Mouse (Mus musculus) forebrain, embryonic 13.5 days (tissue): ENCODE data around the gene Igdcc4. TPM values are rescaled to one million over a fixed set of nuclear protein-coding genes. Genes with fewer than 3 reads are reported as not detected.
A peak's percentile ranks its signal among the peaks of the same experiment; 100 is the strongest.

Experiments used
- ATAC-seq: fragments of 200-750 bp; cut with Nextera tagmentation; 2 replicates; pipeline ENCODE4 v1.8.0; 2017
- H3K27ac ChIP-seq: fragments of 300-500 bp; sonication (generic); 2 replicates; pipeline ENCODE4 v1.5.1; 2015; ENCODE audit warnings: inconsistent platforms, mild to moderate bottlenecking, moderate library complexity
- H3K27me3 ChIP-seq: fragments of 300-500 bp; sonication (generic); 2 replicates; pipeline ENCODE4 v1.6.1; 2015; ENCODE audit warnings: mild to moderate bottlenecking, inconsistent platforms
- H3K36me3 ChIP-seq: fragments of 300-500 bp; sonication (generic); 2 replicates; pipeline ENCODE4 v1.6.1; 2015; ENCODE audit warnings: mild to moderate bottlenecking, inconsistent platforms; ENCODE audit not compliant: poor library complexity, severe bottlenecking
- H3K4me1 ChIP-seq: fragments of 300-500 bp; sonication (generic); 2 replicates; pipeline ENCODE4 v1.6.1; 2015; ENCODE audit warnings: inconsistent platforms
- H3K4me2 ChIP-seq: fragments of 300-500 bp; sonication (generic); 2 replicates; pipeline ENCODE4 v1.6.1; 2015; ENCODE audit warnings: inconsistent platforms, mild to moderate bottlenecking, moderate library complexity
- H3K4me3 ChIP-seq: fragments of 300-500 bp; sonication (generic); 2 replicates; pipeline ENCODE4 v1.5.1; 2015; ENCODE audit warnings: mild to moderate bottlenecking, inconsistent platforms
- H3K9ac ChIP-seq: fragments of 300-500 bp; sonication (generic); 2 replicates; pipeline ENCODE4 v1.6.1; 2015; ENCODE audit warnings: mild to moderate bottlenecking, inconsistent platforms
- H3K9me3 ChIP-seq: fragments of 300-500 bp; sonication (generic); replicated peaks from 2 replicates; pipeline ENCODE4 v1.6.1; 2016; ENCODE audit warnings: inconsistent platforms
- WGBS: fragments of 180-500 bp; shearing (Covaris S2); methylation state at CpG from one replicate; pipeline ENCODE4 v1.1.7; 2015; 5-methylcytosine and 5-hydroxymethylcytosine counted together
- polyA plus RNA-seq: library from polyadenylated mRNA; unstranded; fragments of >200 nt; fragmentation: Nextera tagmentation; extraction: Ambion mirVana; gene quantifications from 2 replicates; pipeline ENCODE4 v1.2.1, GENCODE M21; 2015

The Igdcc4 gene
- polyA plus RNA-seq, 1 experiment from 2014 or later: 10.5 TPM

DNA sequence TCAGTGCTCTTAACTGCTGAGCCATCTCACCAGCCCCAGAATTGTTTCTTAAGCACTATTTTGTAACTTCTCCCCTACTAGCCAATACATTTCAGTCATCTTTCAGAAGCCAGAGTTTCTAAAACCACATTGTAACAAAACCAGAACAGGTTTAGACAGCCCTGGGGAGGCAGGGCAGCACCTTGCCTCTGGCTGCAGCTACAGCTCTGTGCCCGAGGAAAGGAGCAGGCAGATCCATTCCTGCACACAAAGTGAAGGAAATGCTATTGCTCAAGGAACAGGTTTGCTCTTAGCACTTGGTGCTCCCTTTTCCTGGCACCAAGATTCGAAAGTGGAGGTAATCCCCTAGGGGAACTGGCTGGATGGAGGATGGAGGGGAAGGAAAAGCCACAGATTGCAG is 16.2 kb downstream of the Igdcc4 start:
- Histone ChIP-seq H3K27ac (no peak overlapping the region), H3K4me2 (no peak overlapping the region), H3K4me3 (no peak overlapping the region), H3K36me3 (peaks cover 26% of the 10 kb centered on the region), H3K9me3 (no peaks in the 10 kb centered on the region), H3K27me3 (0 out of 2 replicates have a peak, but pooled peaks cover 8% of the 10 kb centered on the region), H3K9ac (no peak overlapping the region), H3K4me1 (0 out of 2 replicates have a peak, but pooled peaks cover 3% of the 10 kb centered on the region)
- 74% methylated on average over 2 of the region's 2 CpGs for WGBS
- ATAC-seq: no peak

DNA sequence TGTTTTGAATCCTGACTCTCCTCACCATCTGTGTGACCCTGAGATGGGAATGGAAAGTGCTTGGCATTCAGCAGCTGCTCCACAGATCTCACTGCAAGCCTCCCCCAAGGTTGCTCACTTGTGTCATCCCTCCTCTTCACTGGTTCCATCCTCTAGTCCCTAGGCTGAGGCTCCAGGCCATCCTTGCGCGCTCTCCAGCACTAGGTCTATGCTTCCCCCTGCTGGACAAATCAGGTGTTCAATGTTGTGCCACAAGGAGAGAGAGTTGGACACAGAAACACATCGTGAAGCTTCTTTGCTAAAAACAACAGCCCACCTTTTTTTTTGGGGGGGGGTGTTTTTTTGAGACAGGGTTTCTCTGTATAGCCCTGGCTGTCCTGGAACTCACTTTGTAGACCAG is 19.6 kb downstream of the Igdcc4 start:
- Histone ChIP-seq H3K4me3 (no peak overlapping the region), H3K9ac (no peak overlapping the region), H3K27me3 (peaks cover 16% of the 10 kb centered on the region; the same call in 1 of the 2 replicates), H3K9me3 (no peaks in the 10 kb centered on the region), H3K36me3 (peaks cover 31% of the 10 kb centered on the region), H3K4me2 (no peak overlapping the region), H3K27ac (0 out of 2 replicates have a peak overlapping the region, but pooled peaks have one; percentile 15), H3K4me1 (peaks cover 14% of the 10 kb centered on the region)
- peak; percentile 75 for ATAC-seq
- WGBS: 4% methylated on average over 3 of the region's 3 CpGs

DNA sequence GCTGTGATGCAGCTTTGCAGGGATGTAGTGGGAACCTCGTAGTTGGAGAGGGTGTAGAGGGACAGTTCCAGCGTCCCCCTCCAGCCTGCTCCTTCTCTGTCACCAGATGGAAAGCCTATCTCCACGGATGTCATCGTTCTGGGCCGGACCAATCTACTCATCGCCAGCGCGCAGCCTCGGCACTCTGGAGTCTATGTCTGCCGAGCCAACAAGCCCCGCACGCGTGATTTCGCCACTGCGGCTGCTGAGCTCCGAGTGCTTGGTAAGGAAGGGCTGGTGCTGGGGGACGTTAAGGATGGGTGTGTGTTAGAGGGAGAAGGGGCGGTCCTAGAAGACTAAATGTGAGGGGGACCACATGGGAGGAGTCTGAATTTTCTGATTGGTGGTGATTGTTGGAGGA is 21.3 kb downstream of the Igdcc4 start:
- H3K4me1 ChIP-seq: peaks cover 14% of the 10 kb centered on the region
- peaks cover 29% of the 10 kb centered on the region for H3K36me3 ChIP-seq
- 0 out of 2 replicates have a peak, but pooled peaks have one; percentile 22 for ATAC-seq
- H3K4me2 ChIP-seq: peak overlapping the region; percentile 30; the same call in 1 of the 2 replicates
- peaks cover 16% of the 10 kb centered on the region; the same call in 1 of the 2 replicates for H3K27me3 ChIP-seq
- peak overlapping the region; percentile 43; the same call in 1 of the 2 replicates for H3K9ac ChIP-seq
- no peak overlapping the region for H3K27ac ChIP-seq
- no peaks in the 10 kb centered on the region for H3K9me3 ChIP-seq
- 19% methylated on average over 18 of the region's 18 CpGs for WGBS
- no peak overlapping the region for H3K4me3 ChIP-seq

DNA sequence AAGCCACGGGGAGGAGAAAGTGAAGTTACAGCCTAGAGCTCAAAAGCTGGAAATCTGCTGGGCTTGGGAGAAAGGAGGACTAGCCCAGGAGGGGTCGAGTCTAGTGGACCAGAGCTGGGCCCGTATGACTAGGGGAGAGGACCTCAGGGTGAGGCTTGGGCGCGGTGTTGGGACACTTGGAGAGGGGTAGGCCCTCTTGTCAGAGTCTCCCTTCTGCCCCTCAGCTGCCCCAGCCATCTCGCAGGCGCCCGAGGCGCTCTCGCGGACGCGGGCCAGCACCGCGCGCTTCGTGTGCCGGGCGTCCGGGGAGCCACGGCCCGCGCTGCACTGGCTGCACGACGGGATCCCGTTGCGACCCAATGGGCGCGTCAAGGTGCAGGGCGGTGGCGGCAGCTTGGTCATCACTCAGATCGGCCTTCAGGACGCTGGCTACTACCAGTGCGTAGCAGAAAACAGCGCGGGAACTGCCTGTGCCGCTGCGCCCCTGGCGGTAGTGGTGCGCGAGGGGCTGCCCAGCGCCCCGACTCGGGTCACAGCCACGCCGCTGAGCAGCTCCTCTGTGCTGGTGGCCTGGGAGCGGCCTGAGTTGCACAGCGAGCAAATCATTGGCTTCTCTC is 22.4 kb downstream of the Igdcc4 start:
- H3K4me2 ChIP-seq: peak overlapping the region; percentile 87
- WGBS: 5% methylated on average over 45 of the region's 48 CpGs

DNA sequence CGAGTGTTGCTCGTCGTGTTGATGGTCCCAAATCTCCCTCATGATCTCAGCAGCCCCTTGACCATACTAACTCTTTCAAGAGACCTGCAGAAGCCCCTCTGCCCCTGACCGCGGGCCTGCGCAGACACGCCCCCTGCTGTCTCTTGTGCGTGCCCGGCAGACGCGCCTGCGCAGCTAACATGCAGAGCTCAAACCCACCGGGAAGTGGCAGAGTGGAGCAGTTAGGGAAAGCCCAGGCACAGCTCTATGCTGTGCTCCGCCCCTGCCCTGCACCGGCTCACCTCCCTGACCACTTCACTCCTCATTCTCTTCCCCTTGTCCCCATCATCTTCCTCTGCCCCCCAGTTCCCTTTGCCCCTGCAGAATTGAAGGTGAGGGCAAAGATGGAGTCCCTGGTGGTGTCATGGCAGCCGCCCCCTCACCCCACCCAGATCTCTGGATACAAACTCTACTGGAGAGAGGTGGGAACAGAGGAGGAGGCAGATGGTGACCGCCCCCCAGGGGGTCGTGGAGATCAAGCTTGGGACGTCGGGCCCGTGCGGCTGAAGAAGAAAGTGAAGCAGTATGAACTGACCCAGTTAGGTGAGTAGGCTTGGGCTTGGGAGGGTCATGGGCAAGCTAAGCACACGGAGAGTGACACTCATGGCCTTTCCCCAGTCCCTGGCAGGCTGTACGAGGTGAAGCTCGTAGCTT is 27.0 kb downstream of the Igdcc4 start:
- H3K27ac ChIP-seq: no peak overlapping the region
- H3K9ac ChIP-seq: no peak overlapping the region
- 9% methylated on average over 25 of the region's 25 CpGs for WGBS
- no peaks in the 10 kb centered on the region for H3K9me3 ChIP-seq
- peaks cover 36% of the 10 kb centered on the region for H3K36me3 ChIP-seq
- peaks cover 2% of the 10 kb centered on the region; the same call in 1 of the 2 replicates for H3K27me3 ChIP-seq
- H3K4me2 ChIP-seq: 0 out of 2 replicates have a peak overlapping the region, but pooled peaks have one; percentile 1
- no peak overlapping the region for H3K4me3 ChIP-seq
- ATAC-seq: peak; percentile 36; the same call in 1 of the 2 replicates
- peaks cover 16% of the 10 kb centered on the region for H3K4me1 ChIP-seq

More for the DNA sequence above, 22.4 kb downstream of the Igdcc4 start:
- H3K9ac ChIP-seq: peak overlapping the region; percentile 72
- peaks cover 20% of the 10 kb centered on the region for H3K4me1 ChIP-seq
- H3K9me3 ChIP-seq: no peaks in the 10 kb centered on the region
- peak overlapping the region; percentile 45 for H3K4me3 ChIP-seq
- no peak overlapping the region for H3K27ac ChIP-seq
- H3K36me3 ChIP-seq: peaks cover 23% of the 10 kb centered on the region
- peaks cover 16% of the 10 kb centered on the region; the same call in 1 of the 2 replicates for H3K27me3 ChIP-seq
- ATAC-seq: peak; percentile 59

DNA sequence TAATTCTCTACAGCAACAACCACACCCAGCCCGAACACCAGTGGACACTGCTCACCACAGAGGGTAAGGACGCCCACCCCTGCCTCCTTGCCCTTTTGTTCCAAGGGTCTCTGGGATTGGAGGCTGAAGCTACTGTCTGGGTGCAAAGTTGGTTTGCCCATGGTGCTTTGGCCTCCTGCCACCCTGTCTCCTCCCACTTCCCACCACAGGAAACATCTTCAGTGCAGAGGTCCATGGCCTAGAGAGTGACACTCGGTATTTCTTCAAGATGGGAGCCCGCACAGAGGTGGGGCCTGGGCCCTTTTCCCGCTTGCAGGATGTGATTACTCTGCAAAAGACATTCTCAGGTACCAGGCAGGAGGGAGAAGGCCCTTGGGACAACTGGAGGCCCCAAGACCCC is 30.4 kb downstream of the Igdcc4 start:
- 94% methylated on average over 5 of the region's 5 CpGs for WGBS
- no peak overlapping the region for H3K4me2 ChIP-seq
- H3K4me1 ChIP-seq: peaks cover 16% of the 10 kb centered on the region
- 0 out of 2 replicates have a peak, but pooled peaks cover 8% of the 10 kb centered on the region for H3K27me3 ChIP-seq
- H3K9me3 ChIP-seq: no peaks in the 10 kb centered on the region
- peaks cover 33% of the 10 kb centered on the region for H3K36me3 ChIP-seq
- ATAC-seq: no peak
- no peak overlapping the region for H3K4me3 ChIP-seq
- no peak overlapping the region for H3K27ac ChIP-seq
- no peak overlapping the region for H3K9ac ChIP-seq

DNA sequence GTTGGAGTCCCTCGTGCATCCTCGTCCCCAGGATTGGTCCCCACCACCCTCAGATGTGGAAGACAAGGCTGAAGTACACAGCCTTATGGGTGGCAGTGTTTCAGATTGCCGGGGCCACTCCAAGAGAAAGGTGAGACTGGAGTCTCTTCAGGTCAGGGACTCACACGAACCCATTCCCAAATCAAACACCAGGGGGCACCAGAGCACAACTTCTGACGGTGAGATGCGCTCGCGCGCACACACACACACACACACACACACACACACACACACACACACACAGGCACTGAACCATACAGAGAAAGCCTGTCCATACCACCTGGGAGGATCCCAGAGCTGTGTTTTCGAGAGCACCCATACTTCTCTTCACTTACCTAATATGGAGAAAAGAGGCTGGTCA is 32.5 kb downstream of the Igdcc4 start:
- H3K27ac ChIP-seq: no peak overlapping the region
- H3K4me3 ChIP-seq: no peak overlapping the region
- no peaks in the 10 kb centered on the region for H3K9me3 ChIP-seq
- WGBS: 2% methylated on average over 10 of the region's 10 CpGs
- H3K4me2 ChIP-seq: no peak overlapping the region
- H3K9ac ChIP-seq: no peak overlapping the region
- H3K27me3 ChIP-seq: peaks cover 10% of the 10 kb centered on the region; the same call in 1 of the 2 replicates
- peaks cover 13% of the 10 kb centered on the region; the same call in 1 of the 2 replicates for H3K4me1 ChIP-seq
- peak; percentile 66 for ATAC-seq
- peaks cover 32% of the 10 kb centered on the region for H3K36me3 ChIP-seq

DNA sequence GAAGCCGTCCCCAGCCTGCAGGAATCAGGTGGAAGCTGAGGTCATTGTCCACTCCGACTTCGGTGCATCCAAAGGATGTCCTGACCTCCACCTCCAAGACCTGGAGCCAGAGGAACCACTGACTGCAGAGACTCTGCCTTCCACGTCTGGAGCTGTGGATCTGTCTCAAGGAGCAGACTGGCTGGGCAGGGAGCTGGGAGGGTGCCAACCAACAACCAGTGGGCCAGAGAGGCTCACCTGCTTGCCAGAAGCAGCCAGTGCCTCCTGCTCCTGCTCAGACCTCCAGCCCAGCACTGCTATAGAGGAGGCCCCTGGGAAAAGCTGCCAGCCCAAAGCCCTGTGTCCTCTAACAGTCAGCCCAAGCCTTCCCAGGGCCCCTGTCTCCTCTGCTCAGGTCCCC is 33.8 kb downstream of the Igdcc4 start:
- Histone ChIP-seq H3K4me1 (peaks cover 17% of the 10 kb centered on the region), H3K9ac (peak overlapping the region; percentile 21; the same call in 1 of the 2 replicates)
- WGBS: 78% methylated on average over 4 of the region's 4 CpGs

DNA sequence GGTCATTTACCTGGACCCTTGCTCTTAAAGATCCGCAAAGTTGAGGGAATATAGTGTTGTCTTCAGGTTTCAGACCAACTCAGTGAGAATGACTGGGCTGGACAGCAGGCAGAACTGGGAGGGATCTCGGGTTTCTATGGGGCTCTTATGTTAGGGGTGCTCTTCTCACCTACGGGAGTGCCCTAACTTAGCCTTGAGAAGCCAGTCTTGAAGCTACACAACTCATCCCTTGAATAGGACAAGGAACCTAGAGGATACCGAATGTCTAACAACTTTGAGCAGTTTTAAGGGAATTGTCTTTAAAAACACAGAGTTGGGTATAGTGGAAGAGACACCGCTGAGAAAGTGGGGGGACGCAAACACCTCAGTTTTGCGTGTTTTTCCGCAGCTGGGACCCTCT is 39.2 kb downstream of the Igdcc4 start:
- H3K4me3 ChIP-seq: peak overlapping the region; percentile 96
- H3K9ac ChIP-seq: peak overlapping the region; percentile 91
- peak overlapping the region; percentile 84 for H3K4me2 ChIP-seq
- peak overlapping the region; percentile 96 for H3K27ac ChIP-seq
- peaks cover 22% of the 10 kb centered on the region for H3K36me3 ChIP-seq
- ATAC-seq: no peak
- H3K9me3 ChIP-seq: no peaks in the 10 kb centered on the region
- H3K27me3 ChIP-seq: peaks cover 2% of the 10 kb centered on the region; the same call in 1 of the 2 replicates
- H3K4me1 ChIP-seq: peaks cover 44% of the 10 kb centered on the region
- WGBS: 3% methylated on average over 8 of the region's 8 CpGs

More for the DNA sequence above, 33.8 kb downstream of the Igdcc4 start:
- no peaks in the 10 kb centered on the region for H3K9me3 ChIP-seq
- peaks cover 10% of the 10 kb centered on the region; the same call in 1 of the 2 replicates for H3K27me3 ChIP-seq
- H3K4me3 ChIP-seq: no peak overlapping the region
- ATAC-seq: no peak
- peaks cover 29% of the 10 kb centered on the region for H3K36me3 ChIP-seq
- H3K4me2 ChIP-seq: no peak overlapping the region
- H3K27ac ChIP-seq: no peak overlapping the region

DNA sequence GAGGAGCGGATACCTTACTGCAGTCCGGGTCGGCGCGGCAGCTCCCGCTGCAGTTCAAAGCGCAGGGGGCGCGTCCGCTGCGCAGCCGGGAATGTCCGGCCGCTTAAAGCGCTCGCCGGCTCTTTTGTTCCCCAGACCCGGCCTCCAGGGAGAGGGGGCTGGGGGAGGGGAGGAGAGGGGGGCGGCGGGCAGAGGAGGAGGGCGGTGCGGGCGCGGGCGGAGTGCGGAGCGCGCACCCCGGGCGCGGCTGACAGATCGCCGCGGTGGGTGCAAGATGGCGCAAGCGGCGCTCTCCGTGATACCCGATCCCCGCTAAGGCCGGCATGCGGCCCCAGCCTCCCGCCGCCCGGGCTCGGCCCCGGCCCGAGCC is 39.6 kb downstream of the Igdcc4 start, which contains the start of gene Igdcc3:
Igdcc3 (plus strand) TSS at position 254 of the 370 bp plus-strand sequence.
- Histone ChIP-seq H3K9me3 (no peaks in the 10 kb centered on the region), H3K4me1 (peaks cover 47% of the 10 kb centered on the region), H3K4me2 (peak within 1 kb of the TSS; percentile 84), H3K4me3 (peak within 1 kb of the TSS; percentile 96), H3K27ac (peak within 1 kb of the TSS; percentile 96), H3K9ac (peak within 1 kb of the TSS; percentile 91), H3K36me3 (peaks cover 22% of the 10 kb centered on the region), H3K27me3 (peaks cover 2% of the 10 kb centered on the region; the same call in 1 of the 2 replicates)
- WGBS: 0% methylated on average over 17 of the region's 48 CpGs
- peak; percentile 80 for ATAC-seq

DNA sequence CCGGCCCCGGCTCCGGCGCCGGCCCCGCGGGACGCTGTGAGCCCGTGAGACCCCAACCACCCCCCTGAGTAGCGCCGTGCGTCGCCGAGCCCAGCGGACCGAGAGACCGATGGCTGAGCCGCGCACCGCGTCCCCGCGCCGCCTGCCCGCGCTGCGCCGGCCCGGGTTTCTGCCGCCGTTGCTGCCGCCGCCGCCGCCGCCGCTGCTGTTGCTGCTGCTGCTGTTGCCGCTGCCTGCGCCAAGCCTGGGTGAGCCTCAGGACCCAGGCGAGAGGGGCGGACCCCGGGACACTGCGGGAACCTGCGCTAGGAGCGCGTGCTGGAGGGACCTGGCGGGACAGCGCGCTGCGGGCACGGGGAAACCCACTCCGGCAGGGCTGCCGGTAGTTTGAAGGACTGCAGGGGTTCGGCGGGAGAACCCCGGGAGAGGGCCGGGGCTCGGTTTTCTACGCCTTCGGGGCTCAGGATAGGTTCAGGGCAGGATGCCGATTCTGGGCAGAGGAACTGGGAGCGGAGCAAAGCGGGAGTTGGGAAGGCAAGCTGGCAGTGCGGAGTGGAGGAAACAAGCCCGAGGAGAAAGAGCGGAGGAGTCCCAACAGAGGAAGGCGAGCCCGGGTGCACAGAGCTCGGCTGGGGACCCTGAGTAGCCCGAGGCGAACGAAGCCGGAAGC is 40.2 kb downstream of the Igdcc4 start:
- Histone ChIP-seq H3K4me2 (peak overlapping the region; percentile 84), H3K36me3 (peaks cover 26% of the 10 kb centered on the region), H3K27ac (peak overlapping the region; percentile 96), H3K9me3 (no peaks in the 10 kb centered on the region), H3K9ac (peak overlapping the region; percentile 91), H3K4me1 (peaks cover 48% of the 10 kb centered on the region), H3K27me3 (peaks cover 2% of the 10 kb centered on the region; the same call in 1 of the 2 replicates), H3K4me3 (peak overlapping the region; percentile 96)
- peak; percentile 78 for ATAC-seq
- WGBS: under 1% methylated on average over 61 of the region's 73 CpGs
